Mouse (Mus musculus) C2C12 (cell line): Measurements from ENCODE around the gene Faim2.

Source experiments
- CEBPB ChIP-seq: IDR thresholded peaks from one replicate; pipeline ENCODE4 v1.6.1; 2011; ENCODE audit warnings: low read depth, mild to moderate bottlenecking, control low read depth, moderate library complexity
- CTCF ChIP-seq: IDR thresholded peaks from one replicate; pipeline ENCODE4 v1.5.1; 2011; ENCODE audit not compliant: control insufficient read depth, insufficient read depth, insufficient read length
- FOSL1 ChIP-seq: IDR thresholded peaks from one replicate; pipeline ENCODE4 v1.8.0; 2011; ENCODE audit warnings: mild to moderate bottlenecking, low read length; ENCODE audit not compliant: poor library complexity, insufficient read depth, severe bottlenecking
- MAX ChIP-seq: IDR thresholded peaks from one replicate; pipeline ENCODE4 v1.6.1; 2011; ENCODE audit warnings: mild to moderate bottlenecking, control low read depth
- MYOD1 ChIP-seq: IDR thresholded peaks from one replicate; pipeline ENCODE4 v1.6.1; 2011; ENCODE audit warnings: low read depth; ENCODE audit not compliant: control insufficient read depth, insufficient read length
- MYOG ChIP-seq: IDR thresholded peaks from one replicate; pipeline ENCODE4 v1.6.1; 2011; ENCODE audit not compliant: control insufficient read depth, insufficient read length; ENCODE audit errors: extremely low read depth
- USF1 ChIP-seq: IDR thresholded peaks from one replicate; pipeline ENCODE4 v1.6.1; 2011; ENCODE audit warnings: low read depth, mild to moderate bottlenecking, control low read depth, moderate library complexity

GRCm38 (mm10) chr15:99499726-99500125 is 28.2 kb downstream of the Faim2 start:
- no peak for TF ChIP-seq CTCF
- TF ChIP-seq CEBPB, result no peak
- no peak for TF ChIP-seq MAX
- no peak for TF ChIP-seq MYOD1
- no peak for TF ChIP-seq USF1
- no peak for TF ChIP-seq FOSL1
- no peak for TF ChIP-seq MYOG
